Mouse (Mus musculus) liver, embryonic 11.5 days (tissue): Measurements from ENCODE around the gene Efcab9. TPM values are rescaled to one million over a fixed set of nuclear protein-coding genes. Genes with fewer than 3 reads are reported as not detected.

Source experiments
- ATAC-seq: fragments of 200-750 bp; cut with Nextera tagmentation; replicated peaks from 2 replicates; pipeline ENCODE4 v1.8.0; 2017; ENCODE audit warnings: moderate number of reproducible peaks, mild to moderate bottlenecking, moderate TSS enrichment, moderate library complexity; ENCODE audit not compliant: low FRiP score
- DNase-seq: peaks from one replicate; pipeline ENCODE4 v3.0.0-alpha.2; 2017; ENCODE audit warnings: low spot score
- H3K27ac ChIP-seq: fragments of 300-500 bp; sonication (generic); 2 replicates; pipeline ENCODE4 v1.5.1; 2014; ENCODE audit warnings: mild to moderate bottlenecking, low read depth, low read length, control low read depth
- H3K27me3 ChIP-seq: fragments of 300-500 bp; sonication (generic); replicated peaks from 2 replicates; pipeline ENCODE4 v1.6.1; 2014; ENCODE audit warnings: low read length, mixed read lengths; ENCODE audit not compliant: control insufficient read depth, insufficient read depth
- H3K36me3 ChIP-seq: fragments of 300-500 bp; sonication (generic); 2 replicates; pipeline ENCODE4 v1.6.1; 2014; ENCODE audit warnings: mild to moderate bottlenecking, low read length, moderate library complexity, mixed read lengths; ENCODE audit not compliant: control insufficient read depth, insufficient read depth
- H3K4me1 ChIP-seq: fragments of 300-500 bp; sonication (generic); replicated peaks from 2 replicates; pipeline ENCODE4 v1.6.1; 2014; ENCODE audit warnings: low read length, mixed read lengths; ENCODE audit not compliant: control insufficient read depth, insufficient read depth
- H3K4me2 ChIP-seq: fragments of 300-500 bp; sonication (generic); 2 replicates; pipeline ENCODE4 v1.6.1; 2014; ENCODE audit warnings: mild to moderate bottlenecking, control low read depth, moderate library complexity
- H3K4me3 ChIP-seq: fragments of 300-500 bp; sonication (generic); 2 replicates; pipeline ENCODE4 v1.5.1; 2014; ENCODE audit warnings: low read depth, low read length, control low read depth
- H3K9ac ChIP-seq: fragments of 300-500 bp; sonication (generic); 2 replicates; pipeline ENCODE4 v1.6.1; 2014; ENCODE audit warnings: low read depth, low read length, control low read depth
- H3K9me3 ChIP-seq: fragments of 300-500 bp; sonication (generic); 2 replicates; pipeline ENCODE4 v1.6.1; 2016; ENCODE audit warnings: low read length, inconsistent platforms, mixed read lengths; ENCODE audit not compliant: control insufficient read depth
- whole genome bisulfite sequencing: fragments of 180-500 bp; shearing (Covaris S2); extraction: QIAGEN DNeasy Blood & Tissue Kit; methylation state at CpG from one replicate; pipeline ENCODE4 v1.1.7; 2014; 5-methylcytosine and 5-hydroxymethylcytosine counted together
- polyA plus RNA-seq: library from polyadenylated mRNA; unstranded; fragments of >200 nt; fragmentation: Nextera tagmentation; extraction: Ambion mirVana; gene quantifications from 2 replicates; pipeline ENCODE4 v1.2.1, GENCODE M21; 2014

Gene Efcab9
- polyA plus RNA-seq, 1 experiment from 2014 or later, result 0.49 TPM

- Histone ChIP-seq H3K4me1 (peaks cover 4% of the 10 kb centered on the region), H3K4me3 (no peak overlapping the region), H3K27me3 (no peaks in the 10 kb centered on the region), H3K36me3 (no peaks in the 10 kb centered on the region), H3K27ac (no peak overlapping the region), H3K9me3 (no peaks in the 10 kb centered on the region), H3K4me2 (no peak overlapping the region), H3K9ac (no peak overlapping the region)
- ATAC-seq (no peak), DNase-seq (no peak)
- 87% methylated on average over 3 of the region's 3 CpGs for WGBS
Observed at GRCm38 (mm10) chr11:32487501-32487900, 44.4 kb downstream of the Efcab9 start.

- Histone ChIP-seq H3K4me3 (no peak overlapping the region), H3K9ac (no peak overlapping the region), H3K4me2 (no peak overlapping the region), H3K27me3 (no peaks in the 10 kb centered on the region), H3K36me3 (no peaks in the 10 kb centered on the region), H3K9me3 (no peaks in the 10 kb centered on the region), H3K4me1 (peaks cover 4% of the 10 kb centered on the region), H3K27ac (no peak overlapping the region)
- DNase-seq, result no peak
- WGBS, result 56% methylated on average over 3 of the region's 3 CpGs
- no peak for ATAC-seq
Observed at GRCm38 (mm10) chr11:32486621-32487020, 45.3 kb downstream of the Efcab9 start.

- Histone ChIP-seq H3K9me3 (no peaks in the 10 kb centered on the region), H3K4me2 (no peak overlapping the region), H3K9ac (no peak overlapping the region), H3K27ac (no peak overlapping the region), H3K4me1 (peaks cover 4% of the 10 kb centered on the region), H3K4me3 (no peak overlapping the region), H3K36me3 (no peaks in the 10 kb centered on the region), H3K27me3 (no peaks in the 10 kb centered on the region)
- WGBS, result 56% methylated on average over 3 of the region's 3 CpGs
- ATAC-seq (no peak), DNase-seq (no peak)
Observed at GRCm38 (mm10) chr11:32485290-32485689, 46.6 kb downstream of the Efcab9 start.

- Histone ChIP-seq H3K4me1 (no peaks in the 10 kb centered on the region; the same call in 1 of the 2 replicates), H3K4me2 (no peak overlapping the region), H3K9me3 (no peaks in the 10 kb centered on the region), H3K9ac (no peak overlapping the region), H3K27ac (no peak overlapping the region), H3K27me3 (no peaks in the 10 kb centered on the region), H3K36me3 (no peaks in the 10 kb centered on the region), H3K4me3 (no peak overlapping the region)
- WGBS, result 62% methylated on average over 2 of the region's 2 CpGs
- DNase-seq, result no peak
- ATAC-seq, result no peak
Observed at GRCm38 (mm10) chr11:32481525-32481924, 50.4 kb downstream of the Efcab9 start.

GRCm38 (mm10) chr11:32475487-32476236 lies 56.2 kb downstream of the Efcab9 start:
- Histone ChIP-seq H3K36me3 (no peaks in the 10 kb centered on the region), H3K27me3 (no peaks in the 10 kb centered on the region), H3K4me3 (no peak overlapping the region), H3K9me3 (no peaks in the 10 kb centered on the region), H3K9ac (no peak overlapping the region), H3K27ac (no peak overlapping the region), H3K4me2 (no peak overlapping the region), H3K4me1 (no peaks in the 10 kb centered on the region)
- ATAC-seq, result no peak
- no peak for DNase-seq
- WGBS, result 76% methylated on average over 5 of the region's 5 CpGs

- ATAC-seq (no peak), DNase-seq (no peak)
- Histone ChIP-seq H3K9me3 (no peaks in the 10 kb centered on the region), H3K4me2 (no peak overlapping the region), H3K27me3 (no peaks in the 10 kb centered on the region), H3K4me3 (no peak overlapping the region), H3K27ac (no peak overlapping the region), H3K4me1 (no peaks in the 10 kb centered on the region), H3K9ac (no peak overlapping the region), H3K36me3 (no peaks in the 10 kb centered on the region)
- 78% methylated on average over 3 of the region's 3 CpGs for WGBS
Observed at GRCm38 (mm10) chr11:32474725-32475124, 57.2 kb downstream of the Efcab9 start.

Other genes starting within 250 kb of the Efcab9 start
- 12,698 and 12,741 TPM in 2 replicates for gene Hba-a1, start 248.6 kb downstream of the Efcab9 start, polyA plus RNA-seq
- gene Hbq1b, start 245.1 kb downstream of the Efcab9 start, polyA plus RNA-seq, result 43.6 and 45.8 TPM in 2 replicates
- 25,282 and 25,421 TPM in 2 replicates for gene Hba-a2, start 235.6 kb downstream of the Efcab9 start, polyA plus RNA-seq
- 0.47 and 0.92 TPM in 2 replicates for gene Hbq1a, start 232.0 kb downstream of the Efcab9 start, polyA plus RNA-seq
- 7.4 and 8.2 TPM in 2 replicates for gene Sh3pxd2b, start 184.3 kb downstream of the Efcab9 start, polyA plus RNA-seq
- 21.1 and 23.2 TPM in 2 replicates for gene Ubtd2, start 76.7 kb downstream of the Efcab9 start, polyA plus RNA-seq
- 4.8 and 5.8 TPM in 2 replicates for gene Stk10, start 1.2 kb upstream of the Efcab9 start, polyA plus RNA-seq
- 44.2 and 54.1 TPM in 2 replicates for gene Fbxw11, start 110.6 kb upstream of the Efcab9 start, polyA plus RNA-seq